Mouse (Mus musculus): ENCODE measurements at regions not wholly inside any gene's neighbourhood (a gene's known extent, or its start where the extent isn't known, plus 50 kb on each side); places are given as distances from the start of the nearest gene placed in this dataset.

- ChIA-PET CTCF (no interaction called here), POLR2A (interaction anchor here in 1 of 4 experiments (0.6 kb wide), 1 partner anchor 163 kb away, joined by 4 read pairs; no protein-coding TSS in a partner anchor)
Observed at GRCm38 (mm10) chr8:126702294-126702693, 108.5 kb upstream of the Irf2bp2 start.

DNA sequence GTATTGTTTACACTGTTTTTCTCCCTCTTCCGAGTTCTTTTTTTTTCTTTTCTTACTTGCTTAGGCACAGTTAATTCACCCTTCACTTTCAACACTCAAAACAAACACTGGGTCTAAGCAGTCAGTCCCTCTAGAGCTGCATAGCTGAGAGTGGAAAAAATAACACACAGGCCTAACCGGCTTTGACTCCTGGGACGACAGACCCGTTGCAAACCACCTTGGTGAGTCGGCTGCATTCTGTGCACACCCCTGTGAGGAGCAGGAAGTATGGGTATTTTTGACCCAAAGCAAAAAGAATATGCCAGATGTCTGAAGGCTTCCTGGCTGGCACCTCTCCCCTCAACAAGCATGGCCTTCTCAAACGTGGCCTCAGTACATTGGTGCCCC, 105.6 kb upstream of the Irf2bp2 start:
- ChIA-PET CTCF (interaction anchor here in 1 of 4 experiments (0.6 kb wide), 1 partner anchor 21 kb away, joined by 6 read pairs; no protein-coding TSS in a partner anchor), POLR2A (no interaction called here)

GRCm38 (mm10) chr8:126698601-126699388, 105.0 kb upstream of the Irf2bp2 start:
- CTCF ChIA-PET = interaction anchor here in 2 of 4 experiments (0.6 to 0.7 kb wide), 2 partner anchors 20 to 78 kb away, joined by 5 to 6 read pairs; no protein-coding TSS in a partner anchor

DNA sequence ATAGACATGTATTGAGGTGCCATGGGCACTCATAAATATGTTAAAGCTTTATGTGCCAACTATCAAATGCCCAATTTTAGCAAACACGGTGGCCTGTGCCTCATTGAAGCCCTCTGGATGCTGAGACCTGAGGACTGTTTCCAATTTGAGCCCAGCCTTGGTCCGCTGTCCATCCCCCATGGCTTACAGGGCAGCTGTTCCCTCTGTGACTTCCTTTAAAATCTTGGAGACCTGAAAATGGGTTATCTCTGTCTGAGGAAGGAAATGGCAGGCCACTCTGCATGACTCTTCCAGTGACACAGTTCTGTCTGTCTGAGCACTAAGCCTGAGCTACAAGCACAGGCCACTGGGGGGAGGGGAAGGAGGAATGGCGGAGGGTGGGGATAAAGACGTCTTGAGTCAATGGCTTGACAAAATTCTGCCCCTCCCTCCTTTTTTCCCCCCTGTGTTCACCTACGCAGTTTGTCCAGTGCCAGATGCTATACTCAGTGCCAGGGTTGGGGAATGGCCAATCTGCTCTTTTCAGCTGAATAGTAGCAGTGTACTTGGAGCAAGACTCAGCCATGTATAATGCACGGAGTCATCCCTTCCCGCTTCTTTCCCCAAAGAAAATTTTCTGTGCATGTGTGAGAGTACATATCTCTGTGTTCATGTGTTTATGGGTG, 102.7 kb upstream of the Irf2bp2 start:
- POLR2A ChIA-PET = no interaction called here

More at GRCm38 (mm10) chr8:126698601-126699388, 105.0 kb upstream of the Irf2bp2 start:
- POLR2A ChIA-PET = interaction anchor here in 1 of 4 experiments (1.0 kb wide), 1 partner anchor 32 kb away, joined by 4 read pairs; no protein-coding TSS in a partner anchor

GRCm38 (mm10) chr8:126694370-126694769, 100.6 kb upstream of the Irf2bp2 start:
- POLR2A ChIA-PET = interaction anchor here in 1 of 4 experiments (0.7 kb wide), 1 partner anchor 102 kb away, joined by 3 read pairs; no protein-coding TSS in a partner anchor
- CTCF ChIA-PET = interaction anchor here in 1 of 4 experiments (0.8 kb wide), 1 partner anchor 11 kb away, joined by 3 read pairs; no protein-coding TSS in a partner anchor

More for the DNA sequence above, 102.7 kb upstream of the Irf2bp2 start:
- CTCF ChIA-PET = interaction anchor here in 1 of 4 experiments (0.6 kb wide), 1 partner anchor 88 kb away, joined by 3 read pairs; no protein-coding TSS in a partner anchor

GRCm38 (mm10) chr8:126693642-126694041, 99.9 kb upstream of the Irf2bp2 start:
- ChIA-PET CTCF (no interaction called here), POLR2A (no interaction called here)

GRCm38 (mm10) chr8:126692711-126693110, 98.9 kb upstream of the Irf2bp2 start:
- ChIA-PET POLR2A (interaction anchor here in 1 of 4 experiments (0.6 kb wide), 1 partner anchor 182 kb away, joined by 3 read pairs; no protein-coding TSS in a partner anchor), CTCF (interaction anchor here in 1 of 4 experiments (0.6 kb wide), 1 partner anchor 184 kb away, joined by 4 read pairs; no protein-coding TSS in a partner anchor)

DNA sequence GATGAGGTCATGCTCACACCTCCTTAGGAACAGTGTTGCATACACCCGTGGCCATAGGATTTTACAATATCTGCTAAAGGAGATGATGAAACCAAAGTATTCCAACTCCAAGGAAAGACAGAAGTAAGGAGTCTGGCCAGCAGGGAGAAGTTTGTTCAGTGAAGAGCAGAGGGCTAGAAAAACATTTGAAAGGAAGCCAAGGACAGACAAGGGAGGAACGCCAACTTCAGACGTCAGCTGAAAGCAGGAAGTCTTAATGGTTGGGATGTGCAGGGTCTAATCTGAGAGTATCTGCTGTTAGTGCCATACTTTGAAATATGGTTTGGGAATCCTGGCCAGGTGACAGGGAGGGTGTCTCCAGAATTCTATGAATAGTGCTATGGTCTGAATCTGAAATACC, 98.5 kb upstream of the Irf2bp2 start:
- CTCF ChIA-PET = no interaction called here
- POLR2A ChIA-PET = no interaction called here

DNA sequence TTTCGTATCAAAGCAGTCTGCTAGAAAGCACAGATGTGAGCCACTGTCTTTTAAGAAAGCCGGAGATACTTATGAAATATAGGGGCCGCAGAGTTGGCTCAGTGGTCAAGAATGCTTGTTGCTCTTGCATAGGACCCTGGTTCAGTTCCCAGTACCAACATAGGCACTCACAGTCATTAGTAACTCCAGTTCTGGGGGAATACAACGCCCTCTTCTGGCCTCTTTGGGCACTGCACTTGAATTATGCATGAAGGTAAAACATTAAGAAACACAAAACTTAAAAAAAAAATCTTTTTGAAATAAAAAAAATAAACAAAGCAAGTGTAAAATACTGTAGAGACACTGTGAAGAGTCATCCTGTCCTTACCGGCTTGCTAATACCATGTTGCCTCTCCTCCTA, 94.7 kb upstream of the Irf2bp2 start:
- POLR2A ChIA-PET = no interaction called here
- CTCF ChIA-PET = interaction anchor here in 1 of 4 experiments (0.7 kb wide), 1 partner anchor 26 kb away, joined by 5 read pairs; no protein-coding TSS in a partner anchor

DNA sequence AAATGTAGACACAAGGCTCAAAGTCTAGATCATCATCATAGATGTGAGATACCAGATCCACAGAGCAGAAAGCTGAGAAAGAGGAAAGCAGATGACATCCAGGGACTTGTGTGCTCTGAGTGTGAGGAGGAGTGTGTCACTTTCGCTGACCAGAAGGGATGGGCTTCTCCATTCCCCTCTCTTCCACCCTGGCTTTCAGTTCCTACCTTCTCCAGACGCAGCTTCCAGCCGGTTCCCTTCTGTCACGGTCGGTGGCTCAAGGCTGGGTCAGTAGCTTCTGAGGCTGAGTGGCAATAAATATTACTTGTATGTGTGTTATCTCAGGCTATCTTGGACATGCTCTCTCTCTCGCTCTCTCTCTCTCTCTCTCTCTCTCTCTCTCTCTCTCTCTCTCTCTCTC, 94.2 kb upstream of the Irf2bp2 start:
- ChIA-PET POLR2A (interaction anchor here in 1 of 4 experiments (0.6 kb wide), 1 partner anchor 106 kb away, joined by 3 read pairs; no protein-coding TSS in a partner anchor), CTCF (interaction anchor here in 3 of 4 experiments (0.6 to 0.7 kb wide), 3 partner anchors 26 to 186 kb away, joined by 3 to 10 read pairs (median 5); no protein-coding TSS in a partner anchor)

- ChIA-PET POLR2A (no interaction called here), CTCF (no interaction called here)
Observed at GRCm38 (mm10) chr8:126686827-126687226, 93.0 kb upstream of the Irf2bp2 start.

DNA sequence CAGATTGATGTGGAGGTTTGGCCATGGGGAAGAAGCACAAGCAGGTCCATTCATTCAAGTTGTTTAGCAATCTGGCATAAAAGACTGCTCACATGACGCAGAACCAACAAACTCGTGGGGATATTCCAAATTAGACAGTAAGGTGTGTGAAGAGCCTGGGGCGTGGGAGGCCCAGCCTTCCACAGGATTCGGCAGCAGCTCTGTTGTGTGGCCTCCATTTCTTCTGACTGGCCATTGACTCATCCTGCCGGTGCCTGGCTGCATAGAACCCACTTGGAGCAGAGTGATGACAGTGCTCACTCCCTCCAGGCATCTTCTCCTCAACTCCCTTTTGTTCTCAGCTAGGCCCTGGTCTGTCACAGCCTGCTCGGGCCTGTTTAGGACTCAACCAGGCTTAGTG, 91.6 kb upstream of the Irf2bp2 start:
- POLR2A ChIA-PET = interaction anchor here in 3 of 4 experiments (0.5 to 1.5 kb wide), 4 partner anchors 21 to 539 kb away, joined by 3 read pairs; partner anchors contain the start of genes Irf2bp2 (in 1 of the 3) and Rbm34 (in 1 of the 3)

DNA sequence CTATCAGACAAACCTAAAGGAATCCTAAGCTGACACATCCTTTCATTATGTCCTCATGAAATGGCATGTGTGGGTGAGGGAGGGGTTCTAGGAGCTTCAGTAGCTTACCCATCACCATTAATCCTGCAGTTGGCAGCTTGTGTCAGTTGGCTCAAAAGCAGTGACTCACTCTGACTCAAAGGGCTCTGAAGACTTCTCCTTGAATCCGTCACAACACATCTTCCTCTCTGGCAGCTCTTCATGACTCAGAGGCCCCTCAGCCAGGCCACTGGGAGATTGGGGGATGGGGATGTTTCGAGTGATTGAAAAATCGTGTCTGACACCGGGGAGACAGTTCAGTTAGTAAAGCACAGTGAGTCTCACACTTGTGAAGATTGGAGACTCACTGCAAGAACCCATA, 90.2 kb upstream of the Irf2bp2 start:
- POLR2A ChIA-PET = interaction anchor here in 1 of 4 experiments (0.9 kb wide), 1 partner anchor 145 kb away, joined by 3 read pairs; no protein-coding TSS in a partner anchor
- CTCF ChIA-PET = interaction anchor here in 1 of 4 experiments (1.2 kb wide), 1 partner anchor 10 kb away, joined by 3 read pairs; no protein-coding TSS in a partner anchor

More for the DNA sequence above, 91.6 kb upstream of the Irf2bp2 start:
- CTCF ChIA-PET = no interaction called here

- CTCF ChIA-PET = interaction anchor here in 1 of 4 experiments (1.2 kb wide), 1 partner anchor 11 kb away, joined by 3 read pairs; no protein-coding TSS in a partner anchor
- POLR2A ChIA-PET = interaction anchor here in 1 of 4 experiments (0.9 kb wide), 1 partner anchor 144 kb away, joined by 3 read pairs; no protein-coding TSS in a partner anchor
Observed at GRCm38 (mm10) chr8:126683555-126683947, 89.8 kb upstream of the Irf2bp2 start.

GRCm38 (mm10) chr8:126682817-126683554, 89.2 kb upstream of the Irf2bp2 start:
- ChIA-PET POLR2A (interaction anchor here in 1 of 4 experiments (0.7 kb wide), 1 partner anchor 22 kb away, joined by 3 read pairs; no protein-coding TSS in a partner anchor), CTCF (interaction anchor here in 1 of 4 experiments (1.2 kb wide), 1 partner anchor 11 kb away, joined by 3 read pairs; no protein-coding TSS in a partner anchor)

- POLR2A ChIA-PET = interaction anchor here in 3 of 4 experiments (0.6 to 1.1 kb wide), 4 partner anchors 14 to 196 kb away, joined by 3 to 6 read pairs (median 4); no protein-coding TSS in a partner anchor
Observed at GRCm38 (mm10) chr8:126681948-126682651, 88.3 kb upstream of the Irf2bp2 start.

DNA sequence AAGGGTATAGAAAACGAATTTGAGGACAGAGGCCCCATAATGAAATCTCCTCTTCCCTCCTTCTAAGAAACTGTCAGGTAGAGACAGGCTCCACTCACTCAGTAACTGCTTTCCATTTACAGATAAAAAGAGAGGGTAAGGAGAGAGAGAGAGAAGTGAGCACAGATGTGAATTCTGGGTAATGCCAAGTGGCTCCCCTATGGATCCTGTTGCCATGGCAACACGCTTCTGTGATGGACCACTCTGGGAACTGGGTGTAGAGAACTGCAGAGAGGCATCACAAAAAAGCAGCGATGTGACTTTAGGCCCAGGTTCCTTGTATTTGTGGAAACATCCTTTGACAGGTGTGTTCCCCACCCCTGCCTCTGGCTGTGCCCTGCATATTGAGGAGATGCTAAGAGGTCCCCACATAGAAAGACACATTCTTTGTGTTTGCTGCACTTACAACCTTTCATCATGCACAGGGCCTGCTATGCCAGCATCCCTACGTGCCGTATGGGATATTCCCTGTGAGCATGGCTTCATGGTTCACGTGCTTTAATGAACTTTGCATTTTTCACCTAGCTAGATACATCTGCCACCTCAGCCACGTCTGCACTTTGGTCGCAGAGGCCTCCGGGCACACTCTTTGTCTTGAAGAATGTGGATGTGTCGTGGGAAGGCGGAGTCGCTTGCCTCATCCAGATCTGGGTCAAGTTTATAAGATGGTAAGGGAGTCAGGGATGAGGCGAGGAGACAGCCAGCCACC, 84.4 kb upstream of the Irf2bp2 start:
- ChIA-PET POLR2A (no interaction called here), CTCF (interaction anchor here in 1 of 4 experiments (0.5 kb wide), 1 partner anchor 21 kb away, joined by 6 read pairs; no protein-coding TSS in a partner anchor)

More at GRCm38 (mm10) chr8:126681948-126682651, 88.3 kb upstream of the Irf2bp2 start:
- CTCF ChIA-PET = interaction anchor here in 1 of 4 experiments (1.1 kb wide), 1 partner anchor 200 kb away, joined by 3 read pairs; no protein-coding TSS in a partner anchor
